Mouse (Mus musculus) spleen, postnatal 14 days (tissue): ENCODE data around the gene Scaf4.
A peak's percentile ranks its signal among the peaks of the same experiment; 100 is the strongest.

ENCODE experiments used
- DNase-seq, 2 experiments: peaks; one replicate each; pipeline ENCODE4 v3.0.0; 2021 to 2022; ENCODE audit warnings: low spot score in 2 of 2

Gene Scaf4

GRCm38 (mm10) chr16:90283905-90284891 lies at the start of gene Scaf4:
TSS of gene Scaf4 (minus strand) at chr16:90284503.
- peak; percentile 94 to 96 for DNase-seq

DNA sequence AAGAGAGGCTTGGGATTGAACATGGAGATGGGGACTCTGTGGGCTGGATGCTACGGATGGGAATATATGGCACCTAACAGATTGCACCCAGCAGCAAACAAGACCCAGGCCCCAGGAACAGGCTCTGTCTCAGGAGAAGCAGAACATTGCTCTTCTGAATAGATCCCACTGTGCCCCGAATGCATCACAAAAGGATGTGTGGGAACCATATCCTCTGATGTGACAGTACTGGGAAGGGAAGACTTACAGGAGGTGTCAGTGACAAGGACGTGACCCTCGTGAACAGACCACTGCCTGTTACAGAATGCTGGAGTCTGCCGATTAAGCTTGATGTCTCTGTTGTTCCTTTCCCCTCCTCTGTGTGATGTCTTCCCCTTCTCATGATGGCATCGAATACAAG lies 48.2 kb upstream of the Scaf4 start:
- DNase-seq = no peak

- no peak for DNase-seq
These were observed 46.7 kb upstream of the Scaf4 start for GRCm38 (mm10) chr16:90330979-90331378.

DNA sequence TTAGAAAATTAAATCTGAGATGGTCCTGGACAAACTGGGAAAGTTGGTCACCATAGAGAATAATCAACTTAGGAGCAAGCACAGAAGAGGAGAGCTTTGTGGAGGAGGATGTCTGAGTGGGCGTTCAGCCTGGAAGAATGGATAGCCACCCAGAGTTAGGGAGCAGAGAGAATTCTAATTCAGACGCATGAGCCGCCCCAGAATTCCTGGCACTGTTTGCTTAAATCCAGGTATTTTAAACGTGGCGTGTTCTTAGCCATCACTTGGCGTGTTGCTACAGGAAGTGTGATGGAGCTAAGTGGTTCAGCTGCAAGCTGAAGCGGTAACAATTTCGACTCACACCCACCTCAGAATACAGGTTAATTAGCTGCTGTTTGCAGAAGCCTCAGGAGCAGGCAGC lies 45.2 kb upstream of the Scaf4 start:
- no peak for DNase-seq

- peak; percentile 43 to 69 for DNase-seq
These were observed 38.7 kb upstream of the Scaf4 start for GRCm38 (mm10) chr16:90322850-90323528.

DNA sequence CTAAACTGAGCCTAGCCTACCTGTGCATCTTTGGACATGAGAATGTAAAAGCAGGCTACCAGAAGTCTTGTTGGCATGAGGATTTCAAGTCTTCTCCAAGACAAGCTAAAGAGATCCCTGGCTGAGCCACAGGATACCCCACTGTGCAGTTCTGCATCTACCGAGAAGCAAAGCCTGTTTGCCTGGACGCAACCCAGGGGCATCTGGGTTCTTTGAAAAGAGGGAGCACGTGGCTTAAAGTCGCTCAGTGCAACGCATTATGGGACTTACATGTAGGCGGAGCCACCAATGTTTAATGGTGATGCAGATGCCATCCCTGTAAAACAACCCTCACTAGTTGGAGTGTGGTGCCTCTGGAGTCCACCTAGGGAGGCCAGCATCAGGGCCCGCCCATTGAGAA lies 35.0 kb upstream of the Scaf4 start:
- DNase-seq = no peak

DNA sequence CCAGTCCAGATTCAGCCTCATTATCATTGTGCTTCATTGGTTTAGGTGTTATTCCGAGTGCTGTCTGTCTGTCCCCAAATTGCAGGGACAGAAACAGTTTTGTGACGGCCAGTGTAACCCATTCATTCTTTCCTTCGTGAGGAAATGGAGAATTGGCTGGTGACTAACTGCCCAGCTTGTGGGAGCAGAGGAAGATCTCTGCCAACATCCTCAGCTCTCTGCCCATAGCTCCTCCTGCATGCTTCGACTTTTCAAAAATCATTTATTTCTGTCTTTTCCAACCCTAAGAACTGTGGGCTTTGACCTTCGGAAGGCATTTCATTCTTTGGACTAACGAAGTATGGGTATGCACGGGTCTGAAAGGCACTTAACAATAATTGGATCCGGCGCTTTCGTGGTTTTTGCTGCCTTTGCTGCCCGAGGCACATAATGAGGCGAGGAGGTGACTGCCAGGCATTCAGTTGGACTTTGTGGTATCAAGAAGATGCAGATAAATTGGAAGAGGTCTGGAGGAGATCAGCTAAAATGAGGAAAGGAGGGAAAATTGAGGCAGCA lies 34.1 kb upstream of the Scaf4 start:
- no peak for DNase-seq

GRCm38 (mm10) chr16:90317777-90318176 lies 33.5 kb upstream of the Scaf4 start:
- no peak for DNase-seq

- no peak for DNase-seq
These were observed 31.6 kb upstream of the Scaf4 start for GRCm38 (mm10) chr16:90315881-90316280.

GRCm38 (mm10) chr16:90312449-90313082 lies 28.3 kb upstream of the Scaf4 start:
- DNase-seq = no peak

DNA sequence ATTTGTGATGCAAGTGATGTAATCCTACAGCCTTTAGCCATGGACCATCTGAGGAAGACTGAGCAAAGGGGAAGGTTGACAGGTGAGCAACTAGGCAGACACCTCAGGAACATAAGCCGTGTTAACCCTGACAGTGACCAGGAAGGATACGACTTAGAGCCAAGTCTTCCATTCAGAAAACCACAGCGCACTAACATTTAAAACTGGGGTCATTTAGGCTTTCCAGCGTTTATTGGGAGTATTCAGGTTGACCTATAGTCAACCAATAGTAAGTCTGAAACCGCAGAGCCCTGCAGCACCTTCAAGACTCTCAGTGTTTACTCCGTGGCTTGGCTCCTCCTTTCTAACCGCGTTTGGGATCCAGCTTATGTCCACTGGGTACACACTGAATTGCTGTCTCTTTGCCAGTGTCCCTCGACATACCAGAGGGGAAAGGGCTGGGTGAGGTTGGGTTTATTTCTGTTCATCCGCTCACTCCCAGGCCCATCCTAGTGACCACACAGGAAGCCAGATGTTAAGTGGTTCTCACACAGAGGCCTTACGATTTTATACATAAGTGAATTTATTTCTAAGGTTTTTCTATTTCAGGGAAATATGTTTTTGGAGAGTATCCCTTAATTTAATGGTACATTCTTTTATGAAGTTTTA lies 26.3 kb upstream of the Scaf4 start:
- DNase-seq = no peak

DNA sequence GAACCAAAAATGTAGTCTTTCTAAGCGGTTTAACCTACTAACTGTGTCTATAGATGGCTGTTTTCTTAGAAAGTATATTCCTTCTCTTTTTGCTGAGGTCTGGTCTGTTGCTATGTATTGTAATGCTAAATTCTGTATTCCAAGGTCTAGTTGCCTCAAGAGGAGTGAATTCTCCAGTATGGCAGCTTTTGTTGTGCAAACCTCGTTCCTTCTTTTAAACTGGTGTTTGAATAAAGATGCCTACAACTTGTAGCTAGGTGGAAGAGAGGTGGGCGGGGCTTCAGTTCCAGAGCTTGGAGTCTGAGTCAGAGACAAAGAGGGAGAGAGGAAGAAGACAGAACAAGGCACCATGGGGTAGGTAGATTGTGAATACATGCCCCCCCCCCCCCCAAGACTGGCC lies 25.5 kb upstream of the Scaf4 start:
- DNase-seq = no peak

- no peak for DNase-seq
These were observed 19.6 kb upstream of the Scaf4 start for GRCm38 (mm10) chr16:90303988-90304299.

- no peak for DNase-seq
These were observed 19.1 kb upstream of the Scaf4 start for GRCm38 (mm10) chr16:90303286-90303987.

- DNase-seq = no peak
These were observed 17.4 kb upstream of the Scaf4 start for GRCm38 (mm10) chr16:90301706-90302105.

DNA sequence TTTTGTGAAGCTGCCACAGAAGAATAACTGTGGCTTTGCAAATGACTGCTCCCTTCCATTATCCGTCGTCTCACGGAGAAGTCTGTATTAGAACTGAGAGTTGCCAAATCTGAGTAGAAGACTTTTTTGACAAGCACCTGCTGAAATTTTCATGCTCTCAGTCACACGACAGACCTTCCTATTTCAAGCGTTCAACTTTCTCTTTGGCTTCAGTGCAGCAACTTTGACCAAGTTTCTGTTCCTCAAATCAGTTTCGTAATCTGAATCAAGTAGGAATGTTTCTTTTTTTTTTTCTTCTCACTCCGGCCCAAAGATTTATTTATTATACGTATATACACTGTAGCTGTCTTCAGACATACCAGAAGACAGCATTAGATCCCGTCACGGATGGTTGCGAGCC lies 16.6 kb upstream of the Scaf4 start:
- no peak for DNase-seq

DNA sequence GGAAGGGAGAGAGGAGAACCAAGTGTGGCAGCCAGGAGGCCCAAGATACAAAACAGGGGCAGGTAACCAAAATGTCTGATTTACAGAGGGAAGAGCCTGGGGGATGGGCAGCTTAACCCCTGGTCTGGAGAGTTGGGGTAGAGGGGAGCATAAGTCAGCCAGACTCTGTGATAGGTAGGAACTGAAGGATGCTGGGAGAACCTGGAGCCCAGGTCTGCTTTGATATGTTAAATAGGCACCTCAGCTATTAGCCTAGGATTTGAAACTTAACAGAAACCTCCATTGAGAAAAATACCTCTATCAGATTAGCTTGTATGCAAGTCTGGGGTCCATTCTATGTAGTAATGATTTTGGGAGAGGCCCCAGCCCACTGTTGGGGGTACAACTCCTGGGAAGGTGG lies 15.3 kb upstream of the Scaf4 start:
- DNase-seq = no peak

- DNase-seq = no peak
These were observed 14.4 kb upstream of the Scaf4 start for GRCm38 (mm10) chr16:90298426-90299300.

DNA sequence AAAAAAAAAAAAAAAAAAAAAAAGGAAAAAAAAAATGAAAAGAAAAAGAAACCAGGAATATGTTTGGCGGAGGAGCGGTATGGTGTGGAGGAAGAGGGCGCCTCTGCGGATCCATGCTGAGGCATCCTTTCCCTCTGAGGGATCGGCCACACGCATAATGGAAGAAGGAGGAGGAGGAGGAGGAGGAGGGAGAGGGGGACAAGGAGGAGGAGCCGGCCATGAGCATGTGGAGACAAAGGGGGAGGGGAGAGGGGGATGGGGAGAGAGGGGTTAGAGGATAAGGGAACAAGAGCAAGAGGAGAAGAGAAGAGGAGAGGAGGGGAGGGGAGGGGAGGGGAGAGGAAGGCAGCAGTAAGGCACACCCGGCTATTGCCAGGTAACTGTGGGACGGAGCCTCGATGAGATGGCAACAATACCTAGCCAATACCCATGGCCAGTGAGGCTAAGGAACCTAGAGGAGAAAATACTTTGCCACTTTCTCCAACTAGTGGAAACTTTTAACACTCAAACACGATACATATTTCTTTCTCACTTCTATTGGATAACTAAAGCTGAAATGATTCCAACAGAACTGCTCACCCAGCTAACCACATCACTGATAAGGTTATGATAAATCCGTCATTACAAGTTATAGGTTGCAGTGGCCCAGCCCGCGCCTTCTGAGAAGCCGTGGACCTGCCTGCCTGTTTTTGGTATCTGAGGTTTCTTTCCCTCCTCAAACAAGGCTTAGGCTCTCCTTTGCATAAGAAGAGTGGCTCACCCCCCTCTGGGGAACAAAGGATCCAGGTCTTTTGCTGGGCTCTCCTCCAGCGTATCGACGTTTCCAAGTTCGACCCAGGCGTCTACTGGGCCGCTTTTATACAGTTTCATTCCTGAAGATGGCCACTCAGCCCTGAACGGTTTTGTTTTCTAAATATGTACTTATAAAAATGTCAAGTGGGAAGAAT lies 13.4 kb upstream of the Scaf4 start:
- DNase-seq = no peak
